Mouse (Mus musculus): ENCODE measurements around the gene Phldb1. TPM values are rescaled to one million over a fixed set of nuclear protein-coding genes. Genes with fewer than 3 reads are reported as not detected.
"Not testable (repeated sequence)": the region's sequence is repeated elsewhere in the genome, so short reads cannot be mapped to it uniquely, and the experiment has no call there.

Gene Phldb1
- polyA plus RNA-seq (2014; fragmentation: Nextera tagmentation; extraction: Ambion mirVana), result 29.5 and 42.9 TPM in 2 replicates

DNA sequence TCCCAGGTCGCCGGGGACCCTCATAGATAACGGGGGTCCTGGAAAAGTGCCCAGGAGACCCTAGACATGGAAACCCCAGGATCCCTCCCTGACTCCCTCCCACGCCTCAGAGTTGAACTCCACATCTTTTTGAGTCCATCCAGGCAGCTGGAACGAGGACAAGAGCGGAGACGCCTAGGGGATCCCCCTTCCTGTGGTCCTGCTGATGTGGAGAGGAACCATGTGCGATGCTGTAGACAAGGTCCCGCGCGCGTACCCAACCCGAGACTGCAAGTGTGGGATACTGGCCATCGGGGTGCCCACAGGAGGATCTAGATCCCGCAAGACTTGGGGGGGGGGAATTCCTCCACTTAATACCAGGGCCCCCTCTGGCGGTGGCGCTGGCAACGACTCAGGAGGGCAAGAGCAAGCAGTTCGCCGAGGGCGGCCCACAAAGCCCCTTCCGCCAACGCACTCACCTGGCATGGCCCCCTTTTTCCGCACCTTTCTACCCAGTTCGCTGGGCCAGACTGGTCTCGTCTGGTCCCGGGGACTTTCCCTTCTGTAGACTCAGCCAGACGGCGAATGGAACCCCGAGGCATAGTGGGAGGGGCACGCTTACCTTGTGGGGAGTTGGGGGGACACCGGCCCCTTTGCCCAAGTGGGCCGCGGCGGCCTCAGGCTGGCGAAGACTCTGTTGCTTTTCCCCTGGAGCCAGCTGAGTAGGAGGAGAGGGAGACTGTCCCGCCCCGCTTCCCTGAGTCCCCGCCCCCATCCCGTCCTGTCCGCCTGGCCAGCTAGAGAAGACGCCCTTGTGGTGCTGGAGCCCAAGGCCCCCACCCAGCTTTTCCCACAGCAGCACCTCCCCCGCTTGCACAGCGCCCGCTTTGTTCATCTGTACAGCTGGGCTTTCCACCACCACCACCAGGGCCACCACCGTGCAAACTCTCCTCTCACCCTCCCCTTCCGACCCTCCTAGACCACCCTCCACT lies at the start of gene Phldb1:
Gene Phldb1, minus strand, starts transcription at position 675 of the 971 bp plus-strand sequence.
- peak within 1 kb of the TSS; percentile 9; the same call in 1 of the 2 replicates for H3K27ac ChIP-seq (ENCODE audit: low read depth, low read length)
- peak within 1 kb of the TSS; percentile 55 for H3K4me3 ChIP-seq (ENCODE audit: low read depth, low read length)
- peak within 1 kb of the TSS; percentile 99 for H3K4me2 ChIP-seq (ENCODE audit: low read length)
- under 1% methylated on average over 46 of the region's 47 CpGs for WGBS
- ATAC-seq, result peak; percentile 77
- H3K4me1 ChIP-seq (ENCODE audit: control insufficient read depth, insufficient read depth, low read length), result peaks cover 15% of the 10 kb centered on the region
- H3K9ac ChIP-seq (ENCODE audit: low read length), result peak within 1 kb of the TSS; percentile 71
- H3K27me3 ChIP-seq (replicated peaks; ENCODE audit: control insufficient read depth, insufficient read depth, low read length), result no peaks in the 10 kb centered on the region; the same call in 1 of the 2 replicates
- peak; percentile 55 for DNase-seq (ENCODE audit: low spot score)
- no peaks in the 10 kb centered on the region for H3K36me3 ChIP-seq (ENCODE audit: control insufficient read depth, insufficient read depth, low read length)
- H3K9me3 ChIP-seq (replicated peaks; ENCODE audit: control insufficient read depth, low read length), result no peaks in the 10 kb centered on the region

GRCm38 (mm10) chr9:44772750-44773651 lies 38.0 kb upstream of the Phldb1 start:
- H3K9me3 ChIP-seq (replicated peaks; ENCODE audit: control insufficient read depth, low read length), result no peaks in the 10 kb centered on the region
- peak overlapping the region; percentile 85 for H3K4me2 ChIP-seq (ENCODE audit: low read length)
- under 1% methylated on average over 41 of the region's 41 CpGs for WGBS
- H3K4me1 ChIP-seq (ENCODE audit: control insufficient read depth, insufficient read depth, low read length), result no peaks in the 10 kb centered on the region
- DNase-seq (ENCODE audit: low spot score), result peak; percentile 97
- H3K36me3 ChIP-seq (ENCODE audit: control insufficient read depth, insufficient read depth, low read length), result peaks cover 14% of the 10 kb centered on the region
- peak overlapping the region; percentile 79 for H3K27ac ChIP-seq (ENCODE audit: low read depth, low read length)
- H3K9ac ChIP-seq (ENCODE audit: low read length), result peak overlapping the region; percentile 88
- peak overlapping the region; percentile 88 for H3K4me3 ChIP-seq (ENCODE audit: low read depth, low read length)
- peak; percentile 99 for ATAC-seq
- H3K27me3 ChIP-seq (replicated peaks; ENCODE audit: control insufficient read depth, insufficient read depth, low read length), result no peaks in the 10 kb centered on the region

DNA sequence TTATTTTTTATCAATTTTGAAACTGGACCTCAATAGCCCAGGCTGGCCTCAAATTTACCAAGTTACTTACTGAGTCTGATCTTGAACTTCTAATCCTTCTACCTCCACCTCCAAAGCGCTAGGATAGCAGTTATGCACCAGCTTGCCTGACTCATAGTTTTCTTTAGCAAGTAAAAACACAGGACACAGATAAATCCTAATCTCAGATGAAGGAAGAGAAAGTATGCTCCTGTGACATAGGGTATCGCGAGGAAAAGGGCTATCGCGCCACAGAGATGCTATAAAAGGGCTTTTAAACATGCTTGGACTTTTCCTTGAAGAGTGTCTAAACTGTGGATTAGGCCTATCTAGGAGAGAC lies 37.4 kb upstream of the Phldb1 start:
- no peak for DNase-seq (ENCODE audit: low spot score)
- no peak overlapping the region for H3K4me3 ChIP-seq (ENCODE audit: low read depth, low read length)
- H3K4me1 ChIP-seq (ENCODE audit: control insufficient read depth, insufficient read depth, low read length), result no peaks in the 10 kb centered on the region
- H3K36me3 ChIP-seq (ENCODE audit: control insufficient read depth, insufficient read depth, low read length), result peaks cover 12% of the 10 kb centered on the region
- H3K9me3 ChIP-seq (replicated peaks; ENCODE audit: control insufficient read depth, low read length), result no peaks in the 10 kb centered on the region
- H3K27me3 ChIP-seq (replicated peaks; ENCODE audit: control insufficient read depth, insufficient read depth, low read length), result no peaks in the 10 kb centered on the region
- H3K4me2 ChIP-seq (ENCODE audit: low read length), result no peak overlapping the region
- ATAC-seq, result no peak
- no peak overlapping the region for H3K27ac ChIP-seq (ENCODE audit: low read depth, low read length)
- no peak overlapping the region for H3K9ac ChIP-seq (ENCODE audit: low read length)
- WGBS, result 27% methylated on average over 5 of the region's 5 CpGs

- Histone ChIP-seq H3K27me3 (replicated peaks; ENCODE audit: control insufficient read depth, insufficient read depth, low read length) (no peaks in the 10 kb centered on the region), H3K36me3 (ENCODE audit: control insufficient read depth, insufficient read depth, low read length) (peaks cover 12% of the 10 kb centered on the region), H3K9me3 (replicated peaks; ENCODE audit: control insufficient read depth, low read length) (no peaks in the 10 kb centered on the region), H3K27ac (ENCODE audit: low read depth, low read length) (no peak overlapping the region), H3K4me3 (ENCODE audit: low read depth, low read length) (no peak overlapping the region), H3K9ac (ENCODE audit: low read length) (no peak overlapping the region), H3K4me2 (ENCODE audit: low read length) (no peak overlapping the region), H3K4me1 (ENCODE audit: control insufficient read depth, insufficient read depth, low read length) (peaks cover 4% of the 10 kb centered on the region; the same call in 1 of the 2 replicates)
- DNase-seq (ENCODE audit: low spot score) (no peak), ATAC-seq (no peak)
- WGBS, result 91% methylated on average over 5 of the region's 5 CpGs
Observed at GRCm38 (mm10) chr9:44771376-44771775, 36.4 kb upstream of the Phldb1 start.

DNA sequence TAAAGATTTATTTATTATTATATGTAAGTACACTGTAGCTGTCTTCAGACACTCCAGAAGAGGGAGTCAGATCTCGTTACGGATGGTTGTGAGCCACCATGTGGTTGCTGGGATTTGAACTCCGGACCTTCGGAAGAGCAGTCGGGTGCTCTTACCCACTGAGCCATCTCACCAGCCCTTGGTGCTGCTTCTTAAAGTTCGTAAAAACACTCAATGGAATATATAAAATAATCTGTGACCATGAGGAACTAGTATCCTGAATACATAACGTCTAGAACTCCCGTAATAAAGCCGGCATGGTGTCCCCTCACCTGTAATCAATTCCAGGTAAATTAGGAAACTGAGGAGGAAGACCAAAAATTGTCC lies 33.0 kb upstream of the Phldb1 start:
- H3K4me1 ChIP-seq (ENCODE audit: control insufficient read depth, insufficient read depth, low read length); DNase-seq (ENCODE audit: low spot score); H3K9ac ChIP-seq (ENCODE audit: low read length); ATAC-seq; H3K27me3 ChIP-seq (replicated peaks; ENCODE audit: control insufficient read depth, insufficient read depth, low read length); H3K36me3 ChIP-seq (ENCODE audit: control insufficient read depth, insufficient read depth, low read length); H3K27ac ChIP-seq (ENCODE audit: low read depth, low read length); H3K9me3 ChIP-seq (replicated peaks; ENCODE audit: control insufficient read depth, low read length): not testable (repeated sequence)
- Histone ChIP-seq H3K4me3 (ENCODE audit: low read depth, low read length) (peak overlapping the region; percentile 99), H3K4me2 (ENCODE audit: low read length) (peak overlapping the region; percentile 65; the same call in 1 of the 2 replicates)
- WGBS, result 45% methylated on average over 7 of the region's 9 CpGs

GRCm38 (mm10) chr9:44767101-44768028 lies 32.4 kb upstream of the Phldb1 start, which contains the start of the genes Arcn1 and Ift46:
Gene Arcn1, minus strand, starts transcription at chr9:44767845.
Gene Ift46, plus strand, starts transcription at chr9:44767908.
- Histone ChIP-seq H3K9ac (ENCODE audit: low read length) (peak within 1 kb of the TSS; percentile 87), H3K27ac (ENCODE audit: low read depth, low read length) (peak within 1 kb of the TSS; percentile 93), H3K36me3 (ENCODE audit: control insufficient read depth, insufficient read depth, low read length) (no peaks in the 10 kb centered on the region), H3K9me3 (replicated peaks; ENCODE audit: control insufficient read depth, low read length) (no peaks in the 10 kb centered on the region), H3K4me3 (ENCODE audit: low read depth, low read length) (peak within 1 kb of the TSS; percentile 99), H3K27me3 (replicated peaks; ENCODE audit: control insufficient read depth, insufficient read depth, low read length) (no peaks in the 10 kb centered on the region), H3K4me2 (ENCODE audit: low read length) (peak within 1 kb of the TSS; percentile 65), H3K4me1 (ENCODE audit: control insufficient read depth, insufficient read depth, low read length) (peaks cover 9% of the 10 kb centered on the region; the same call in 1 of the 2 replicates)
- ATAC-seq, result peak; percentile 93
- under 1% methylated on average over 71 of the region's 82 CpGs for WGBS
- DNase-seq (ENCODE audit: low spot score), result peak; percentile 94

DNA sequence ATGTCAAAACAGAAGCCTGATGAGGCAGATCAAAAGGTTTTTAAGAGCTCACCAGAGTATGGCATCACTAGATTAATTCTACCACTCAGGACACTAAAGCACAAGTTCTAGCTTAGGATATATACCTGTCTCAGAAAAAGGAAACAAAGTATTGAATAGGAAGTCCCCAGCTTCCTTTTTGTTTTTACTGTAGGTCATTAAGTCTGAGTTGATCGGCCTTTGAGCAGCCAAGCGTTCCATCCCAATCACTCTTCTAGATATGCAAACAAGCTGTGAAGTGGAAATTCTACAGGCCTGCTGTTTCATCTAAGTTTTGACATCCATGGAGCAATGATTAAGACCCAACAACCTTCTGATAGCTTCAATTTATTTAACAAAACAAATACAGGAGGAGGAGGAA lies 25.9 kb upstream of the Phldb1 start:
- WGBS, result 95% methylated on average over 2 of the region's 2 CpGs
- Histone ChIP-seq H3K27me3 (replicated peaks; ENCODE audit: control insufficient read depth, insufficient read depth, low read length) (no peaks in the 10 kb centered on the region), H3K4me3 (ENCODE audit: low read depth, low read length) (no peak overlapping the region), H3K4me1 (ENCODE audit: control insufficient read depth, insufficient read depth, low read length) (peaks cover under 1% of the 10 kb centered on the region; the same call in 1 of the 2 replicates), H3K27ac (ENCODE audit: low read depth, low read length) (no peak overlapping the region), H3K9ac (ENCODE audit: low read length) (no peak overlapping the region), H3K9me3 (replicated peaks; ENCODE audit: control insufficient read depth, low read length) (no peaks in the 10 kb centered on the region), H3K4me2 (ENCODE audit: low read length) (no peak overlapping the region), H3K36me3 (ENCODE audit: control insufficient read depth, insufficient read depth, low read length) (peaks cover 31% of the 10 kb centered on the region)
- no peak for ATAC-seq
- no peak for DNase-seq (ENCODE audit: low spot score)

GRCm38 (mm10) chr9:44748473-44748872 lies 13.5 kb upstream of the Phldb1 start:
- H3K27ac ChIP-seq (ENCODE audit: low read depth, low read length), result no peak overlapping the region
- no peaks in the 10 kb centered on the region for H3K4me1 ChIP-seq (ENCODE audit: control insufficient read depth, insufficient read depth, low read length)
- H3K27me3 ChIP-seq (replicated peaks; ENCODE audit: control insufficient read depth, insufficient read depth, low read length), result no peaks in the 10 kb centered on the region
- WGBS, result 96% methylated on average over 7 of the region's 7 CpGs
- no peak for ATAC-seq
- peaks cover 81% of the 10 kb centered on the region for H3K36me3 ChIP-seq (ENCODE audit: control insufficient read depth, insufficient read depth, low read length)
- no peaks in the 10 kb centered on the region for H3K9me3 ChIP-seq (replicated peaks; ENCODE audit: control insufficient read depth, low read length)
- H3K4me3 ChIP-seq (ENCODE audit: low read depth, low read length), result no peak overlapping the region
- no peak overlapping the region for H3K9ac ChIP-seq (ENCODE audit: low read length)
- DNase-seq (ENCODE audit: low spot score), result no peak
- H3K4me2 ChIP-seq (ENCODE audit: low read length), result no peak overlapping the region
